Mouse (Mus musculus): ENCODE measurements around the gene Lrrc28. TPM values are rescaled to one million over a fixed set of nuclear protein-coding genes. Genes with fewer than 3 reads are reported as not detected.
A peak's percentile ranks its signal among the peaks of the same experiment; 100 is the strongest.
"Not testable (repeated sequence)": the region's sequence is repeated elsewhere in the genome, so short reads cannot be mapped to it uniquely, and the experiment has no call there.

Gene Lrrc28
- polyA plus RNA-seq, 1 experiment from 2014 or later: 24.5 TPM

GRCm38 (mm10) chr7:67525886-67526580 is 119.0 kb downstream of the Lrrc28 start:
- ATAC-seq (ENCODE audit: insufficient number of reproducible peaks, low FRiP score, low TSS enrichment, low read depth): no peak

GRCm38 (mm10) chr7:67524069-67524468 is 121.0 kb downstream of the Lrrc28 start:
- not testable (repeated sequence) for H3K4me2 ChIP-seq; H3K27ac ChIP-seq; H3K36me3 ChIP-seq; H3K9ac ChIP-seq; H3K4me3 ChIP-seq; ATAC-seq (ENCODE audit: insufficient number of reproducible peaks, low FRiP score, low TSS enrichment, low read depth); H3K9me3 ChIP-seq; H3K27me3 ChIP-seq
- 91% methylated on average over 8 of the region's 8 CpGs for WGBS
- H3K4me1 ChIP-seq: peaks cover 15% of the 10 kb centered on the region

More at GRCm38 (mm10) chr7:67525886-67526580, 119.0 kb downstream of the Lrrc28 start:
- no peaks in the 10 kb centered on the region for H3K9me3 ChIP-seq
- no peak overlapping the region for H3K9ac ChIP-seq
- no peak overlapping the region for H3K4me2 ChIP-seq
- no peaks in the 10 kb centered on the region for H3K27me3 ChIP-seq
- no peak overlapping the region for H3K27ac ChIP-seq
- H3K4me1 ChIP-seq: peaks cover 23% of the 10 kb centered on the region
- H3K36me3 ChIP-seq: no peaks in the 10 kb centered on the region
- H3K4me3 ChIP-seq: no peak overlapping the region
- 86% methylated on average over 3 of the region's 3 CpGs for WGBS

- Histone ChIP-seq H3K9me3 (no peaks in the 10 kb centered on the region), H3K4me2 (no peak overlapping the region), H3K4me1 (peaks cover 9% of the 10 kb centered on the region), H3K36me3 (no peaks in the 10 kb centered on the region), H3K27me3 (no peaks in the 10 kb centered on the region), H3K27ac (no peak overlapping the region), H3K4me3 (no peak overlapping the region), H3K9ac (no peak overlapping the region)
- WGBS: 73% methylated on average over 7 of the region's 7 CpGs
- ATAC-seq (ENCODE audit: insufficient number of reproducible peaks, low FRiP score, low TSS enrichment, low read depth): no peak
Observed at GRCm38 (mm10) chr7:67523400-67523799, 121.7 kb downstream of the Lrrc28 start.

GRCm38 (mm10) chr7:67521731-67522130 is 123.3 kb downstream of the Lrrc28 start:
- H3K4me1 ChIP-seq; H3K9me3 ChIP-seq; H3K4me2 ChIP-seq; H3K36me3 ChIP-seq; ATAC-seq (ENCODE audit: insufficient number of reproducible peaks, low FRiP score, low TSS enrichment, low read depth); H3K27ac ChIP-seq; H3K27me3 ChIP-seq; H3K9ac ChIP-seq; H3K4me3 ChIP-seq: not testable (repeated sequence)
- 87% methylated on average over 5 of the region's 5 CpGs for WGBS

- no peaks in the 10 kb centered on the region for H3K9me3 ChIP-seq
- no peaks in the 10 kb centered on the region for H3K27me3 ChIP-seq
- H3K4me1 ChIP-seq: 0 out of 2 replicates have a peak, but pooled peaks cover 2% of the 10 kb centered on the region
- H3K4me2 ChIP-seq: no peak overlapping the region
- H3K27ac ChIP-seq: no peak overlapping the region
- no peak overlapping the region for H3K9ac ChIP-seq
- no peaks in the 10 kb centered on the region for H3K36me3 ChIP-seq
- no peak for ATAC-seq (ENCODE audit: insufficient number of reproducible peaks, low FRiP score, low TSS enrichment, low read depth)
- no peak overlapping the region for H3K4me3 ChIP-seq
- WGBS: 74% methylated on average over 4 of the region's 4 CpGs
Observed at GRCm38 (mm10) chr7:67520959-67521358, 124.1 kb downstream of the Lrrc28 start.

- H3K27ac ChIP-seq: no peak overlapping the region
- H3K9me3 ChIP-seq: no peaks in the 10 kb centered on the region
- no peaks in the 10 kb centered on the region for H3K36me3 ChIP-seq
- no peak overlapping the region for H3K4me3 ChIP-seq
- peaks cover 2% of the 10 kb centered on the region; the same call in 1 of the 2 replicates for H3K4me1 ChIP-seq
- H3K4me2 ChIP-seq: no peak overlapping the region
- no peak for ATAC-seq (ENCODE audit: insufficient number of reproducible peaks, low FRiP score, low TSS enrichment, low read depth)
- 87% methylated on average over 10 of the region's 10 CpGs for WGBS
- no peaks in the 10 kb centered on the region for H3K27me3 ChIP-seq
- H3K9ac ChIP-seq: no peak overlapping the region
Observed at GRCm38 (mm10) chr7:67520001-67520400, 125.1 kb downstream of the Lrrc28 start.

GRCm38 (mm10) chr7:67515621-67516020 is 129.4 kb downstream of the Lrrc28 start:
- WGBS: 84% methylated on average over 9 of the region's 9 CpGs
- Histone ChIP-seq H3K27ac (no peak overlapping the region), H3K9ac (no peak overlapping the region), H3K36me3 (no peaks in the 10 kb centered on the region), H3K9me3 (no peaks in the 10 kb centered on the region), H3K27me3 (no peaks in the 10 kb centered on the region), H3K4me2 (no peak overlapping the region), H3K4me3 (no peak overlapping the region), H3K4me1 (peaks cover 3% of the 10 kb centered on the region; the same call in 1 of the 2 replicates)
- no peak for ATAC-seq (ENCODE audit: insufficient number of reproducible peaks, low FRiP score, low TSS enrichment, low read depth)

GRCm38 (mm10) chr7:67514893-67515292 is 130.2 kb downstream of the Lrrc28 start:
- Histone ChIP-seq H3K9ac (no peak overlapping the region), H3K4me2 (no peak overlapping the region), H3K9me3 (no peaks in the 10 kb centered on the region), H3K4me3 (no peak overlapping the region), H3K4me1 (peaks cover 3% of the 10 kb centered on the region; the same call in 1 of the 2 replicates), H3K27ac (0 out of 2 replicates have a peak overlapping the region, but pooled peaks have one; percentile 9), H3K36me3 (no peaks in the 10 kb centered on the region), H3K27me3 (no peaks in the 10 kb centered on the region)
- WGBS: 58% methylated on average over 10 of the region's 10 CpGs
- no peak for ATAC-seq (ENCODE audit: insufficient number of reproducible peaks, low FRiP score, low TSS enrichment, low read depth)

- no peaks in the 10 kb centered on the region for H3K27me3 ChIP-seq
- H3K36me3 ChIP-seq: no peaks in the 10 kb centered on the region
Observed at GRCm38 (mm10) chr7:67514380-67514779, 130.7 kb downstream of the Lrrc28 start.

GRCm38 (mm10) chr7:67513656-67514055 is 131.4 kb downstream of the Lrrc28 start:
- no peak overlapping the region for H3K4me2 ChIP-seq
- H3K36me3 ChIP-seq: no peaks in the 10 kb centered on the region
- peaks cover 3% of the 10 kb centered on the region; the same call in 1 of the 2 replicates for H3K4me1 ChIP-seq
- no peak overlapping the region for H3K27ac ChIP-seq
- no peak overlapping the region for H3K4me3 ChIP-seq
- H3K9ac ChIP-seq: no peak overlapping the region
- 85% methylated on average over 4 of the region's 4 CpGs for WGBS
- H3K9me3 ChIP-seq: no peaks in the 10 kb centered on the region
- H3K27me3 ChIP-seq: no peaks in the 10 kb centered on the region
- no peak for ATAC-seq (ENCODE audit: insufficient number of reproducible peaks, low FRiP score, low TSS enrichment, low read depth)

More at GRCm38 (mm10) chr7:67514380-67514779, 130.7 kb downstream of the Lrrc28 start:
- Histone ChIP-seq H3K4me3 (no peak overlapping the region), H3K4me2 (no peak overlapping the region), H3K27ac (no peak overlapping the region), H3K9ac (no peak overlapping the region), H3K9me3 (no peaks in the 10 kb centered on the region), H3K4me1 (peaks cover 3% of the 10 kb centered on the region; the same call in 1 of the 2 replicates)
- no peak for ATAC-seq (ENCODE audit: insufficient number of reproducible peaks, low FRiP score, low TSS enrichment, low read depth)
- 67% methylated on average over 4 of the region's 4 CpGs for WGBS

- WGBS: 83% methylated on average over 7 of the region's 7 CpGs
- Histone ChIP-seq H3K4me2 (no peak overlapping the region), H3K36me3 (no peaks in the 10 kb centered on the region), H3K27me3 (no peaks in the 10 kb centered on the region), H3K4me3 (no peak overlapping the region), H3K4me1 (peaks cover 3% of the 10 kb centered on the region; the same call in 1 of the 2 replicates), H3K27ac (no peak overlapping the region), H3K9ac (no peak overlapping the region), H3K9me3 (no peaks in the 10 kb centered on the region)
- ATAC-seq (ENCODE audit: insufficient number of reproducible peaks, low FRiP score, low TSS enrichment, low read depth): no peak
Observed at GRCm38 (mm10) chr7:67511606-67512005, 133.5 kb downstream of the Lrrc28 start.

- no peak overlapping the region; the same call in 1 of the 2 replicates for H3K27ac ChIP-seq
- H3K27me3 ChIP-seq: no peaks in the 10 kb centered on the region
- no peaks in the 10 kb centered on the region for H3K36me3 ChIP-seq
- H3K9ac ChIP-seq: no peak overlapping the region
- H3K4me3 ChIP-seq: no peak overlapping the region
- peaks cover 26% of the 10 kb centered on the region for H3K4me1 ChIP-seq
- ATAC-seq (ENCODE audit: insufficient number of reproducible peaks, low FRiP score, low TSS enrichment, low read depth): no peak
- WGBS: 38% methylated on average over 7 of the region's 7 CpGs
- no peak overlapping the region for H3K4me2 ChIP-seq
- no peaks in the 10 kb centered on the region for H3K9me3 ChIP-seq
Observed at GRCm38 (mm10) chr7:67503281-67504010, 141.6 kb downstream of the Lrrc28 start.

All from limb, embryonic 15.5 days (tissue).